In genomic region chr2:128193411-128193810, GRCm38 (mm10) we compare ENCODE assay signal across 20 mouse cellular contexts.
A peak's percentile ranks its signal among the peaks of the same experiment; 100 is the strongest.
DNase-seq lines count a peak whose midpoint lies in the region; ATAC-seq and TF ChIP-seq lines count a peak whose summit lies in the region.
"Had no signal": no experiment of that assay in that cellular context is flagged by ENCODE, and none has a peak within 500 bp of the region (broad histone marks: within the 10 kb centered on the region; RNA-seq: fewer than 3 reads in every experiment).

No protein-coding gene starts in this region.

- TF ChIP-seq CTCF in liver, postnatal 0 days (IDR thresholded peaks at IDR 0.05; ENCODE audit: low read depth), result no peak

- no peaks in the 10 kb centered on the region for H3K4me1 ChIP-seq in kidney, embryonic 15.5 days
- peaks cover 17% of the 10 kb centered on the region for H3K4me1 ChIP-seq in liver, postnatal 0 days (ENCODE audit: insufficient read depth)
- H3K4me1 ChIP-seq in liver, embryonic 12.5 days, result peaks cover 16% of the 10 kb centered on the region
- H3K4me1 ChIP-seq: forebrain, embryonic 12.5 days had no signal

- no peak for ATAC-seq in kidney, embryonic 15.5 days (replicated peaks; ENCODE audit: low FRiP score)
- ATAC-seq in liver, postnatal 0 days, result peak; percentile 44; the same call in 1 of the 2 replicates
- ATAC-seq in liver, embryonic 12.5 days, result no peak
- ATAC-seq: forebrain, embryonic 16.5 days had no signal

- peak; percentile 83 for DNase-seq in kidney, adult 11 months
- peak; percentile 40 for DNase-seq in liver, postnatal 0 days
- DNase-seq in kidney, adult 9 months, result peak; percentile 83
- peak; percentile 39 for DNase-seq in kidney, postnatal 10 days
- DNase-seq in spleen, postnatal 10 days (ENCODE audit: low spot score in 2 of 2), result no peak
- no peak for DNase-seq in natural killer cell, adult 2 months (ENCODE audit: low spot score in 2 of 2)
- DNase-seq: adrenal gland, adult 2 months; adrenal gland, postnatal 25 days; cerebellum, adult 2 months; cerebellum, postnatal 25 days; gastrocnemius, postnatal 10 days; heart, adult 18-20 months had no signal

- TF ChIP-seq EP300 in liver, postnatal 0 days (IDR thresholded peaks at IDR 0.05; ENCODE audit: low read depth), result no peak

- WGBS in kidney, embryonic 15.5 days, result 69% methylated on average over 4 of the region's 4 CpGs
- 50% methylated on average over 4 of the region's 4 CpGs for WGBS in liver, postnatal 0 days (ENCODE audit: insufficient replicate concordance)
- WGBS in liver, embryonic 12.5 days (ENCODE audit: insufficient replicate concordance), result 40% methylated on average over 4 of the region's 4 CpGs

- H3K4me2 ChIP-seq in kidney, embryonic 15.5 days, result no peak overlapping the region
- H3K4me2 ChIP-seq in liver, postnatal 0 days (ENCODE audit: low read depth, low read length), result no peak overlapping the region
- H3K4me2 ChIP-seq in liver, embryonic 12.5 days, result no peak overlapping the region
- H3K4me2 ChIP-seq: embryonic facial prominence, embryonic 13.5 days; forebrain, embryonic 12.5 days; heart, embryonic 11.5 days; heart, embryonic 15.5 days had no signal

- H3K9me3 ChIP-seq in kidney, embryonic 15.5 days (replicated peaks), result no peaks in the 10 kb centered on the region
- H3K9me3 ChIP-seq in liver, postnatal 0 days (ENCODE audit: low read length), result no peaks in the 10 kb centered on the region
- no peaks in the 10 kb centered on the region for H3K9me3 ChIP-seq in liver, embryonic 12.5 days (replicated peaks)
- H3K9me3 ChIP-seq: embryonic facial prominence, embryonic 13.5 days; forebrain, embryonic 12.5 days; heart, embryonic 15.5 days; hindbrain, embryonic 10.5 days had no signal

- no peaks in the 10 kb centered on the region for H3K36me3 ChIP-seq in kidney, embryonic 15.5 days
- no peaks in the 10 kb centered on the region for H3K36me3 ChIP-seq in liver, postnatal 0 days (replicated peaks; ENCODE audit: insufficient read depth, low read length)
- no peaks in the 10 kb centered on the region for H3K36me3 ChIP-seq in liver, embryonic 12.5 days
- H3K36me3 ChIP-seq: embryonic facial prominence, embryonic 13.5 days; forebrain, embryonic 12.5 days; heart, embryonic 15.5 days; hindbrain, embryonic 10.5 days had no signal

- no peak overlapping the region for H3K27ac ChIP-seq in kidney, embryonic 15.5 days
- H3K27ac ChIP-seq in liver, postnatal 0 days (ENCODE audit: low read depth), result no peak overlapping the region
- no peak overlapping the region for H3K27ac ChIP-seq in liver, embryonic 12.5 days
- H3K27ac ChIP-seq: embryonic facial prominence, embryonic 13.5 days; forebrain, embryonic 12.5 days; heart, embryonic 15.5 days; hindbrain, embryonic 10.5 days had no signal

- no peaks in the 10 kb centered on the region for H3K27me3 ChIP-seq in kidney, embryonic 15.5 days
- H3K27me3 ChIP-seq in liver, postnatal 0 days (ENCODE audit: insufficient read depth, low read length), result no peaks in the 10 kb centered on the region
- H3K27me3 ChIP-seq in liver, embryonic 12.5 days (replicated peaks), result no peaks in the 10 kb centered on the region; the same call in 1 of the 2 replicates
- H3K27me3 ChIP-seq: embryonic facial prominence, embryonic 13.5 days; forebrain, embryonic 12.5 days; heart, embryonic 15.5 days had no signal

- no peak overlapping the region for H3K4me3 ChIP-seq in kidney, embryonic 15.5 days (replicated peaks)
- no peak overlapping the region for H3K4me3 ChIP-seq in liver, postnatal 0 days (ENCODE audit: low read depth, low read length)
- H3K4me3 ChIP-seq in liver, embryonic 12.5 days, result no peak overlapping the region
- H3K4me3 ChIP-seq: embryonic facial prominence, embryonic 13.5 days; forebrain, embryonic 12.5 days; heart, embryonic 15.5 days; hindbrain, embryonic 10.5 days had no signal

- H3K9ac ChIP-seq in kidney, embryonic 15.5 days, result no peak overlapping the region
- H3K9ac ChIP-seq in liver, postnatal 0 days (replicated peaks), result no peak overlapping the region
- no peak overlapping the region for H3K9ac ChIP-seq in liver, embryonic 12.5 days
- H3K9ac ChIP-seq: embryonic facial prominence, embryonic 13.5 days; forebrain, embryonic 12.5 days; heart, embryonic 15.5 days had no signal

Comparison
In these comparisons a context has a peak if more than half of its experiments do, and no peak if none do; other contexts are left out.
1. DNase-seq: peak in kidney, adult 11 months (single experiment), liver, postnatal 0 days (single experiment), kidney, adult 9 months (single experiment) and kidney, postnatal 10 days (single experiment); none in spleen, postnatal 10 days (0 of 2) and natural killer cell, adult 2 months (0 of 2).